Mouse (Mus musculus) heart, postnatal 0 days (tissue): ENCODE data around the gene Gm17268.

ENCODE experiments used
- CTCF ChIP-seq: IDR thresholded peaks from 2 replicates; pipeline ENCODE4 v1.5.1; 2016; ENCODE audit warnings: antibody characterized with exemption, control low read depth, low read depth
- EP300 ChIP-seq: IDR thresholded peaks from 2 replicates; pipeline ENCODE4 v1.6.1; 2016; ENCODE audit warnings: antibody characterized with exemption, low read depth

GRCm38 (mm10) chr11:82072374-82072773 is 34.0 kb upstream of the Gm17268 start:
- TF ChIP-seq CTCF (no peak), EP300 (no peak)
